Mouse (Mus musculus): Measurements from ENCODE around the gene Anpep. TPM values are rescaled to one million over a fixed set of nuclear protein-coding genes. Genes with fewer than 3 reads are reported as not detected.

Anpep gene
- 2.1 and 3.6 TPM in 2 replicates for polyA plus RNA-seq (2015; fragmentation: Nextera tagmentation; extraction: Ambion mirVana)

GRCm38 (mm10) chr7:79860811-79861210 lies at the start of gene Anpep:
Gene Anpep, minus strand, starts transcription at chr7:79861059.
- Histone ChIP-seq H3K27ac (ENCODE audit: low read length) (no peak within 1 kb of the TSS), H3K9ac (replicated peaks; ENCODE audit: low read depth, low read length) (no peak within 1 kb of the TSS), H3K27me3 (replicated peaks; ENCODE audit: control insufficient read depth, insufficient read depth, low read length) (no peaks in the 10 kb centered on the region), H3K4me2 (ENCODE audit: low read length) (no peak within 1 kb of the TSS), H3K4me3 (replicated peaks; ENCODE audit: low read length) (no peak within 1 kb of the TSS), H3K4me1 (replicated peaks; ENCODE audit: control insufficient read depth, insufficient read depth, low read length) (no peaks in the 10 kb centered on the region), H3K36me3 (ENCODE audit: control insufficient read depth, insufficient read depth) (no peaks in the 10 kb centered on the region), H3K9me3 (ENCODE audit: control insufficient read depth, low read length) (no peaks in the 10 kb centered on the region)
- WGBS, result 86% methylated on average over 9 of the region's 9 CpGs
- ATAC-seq, result no peak

DNA sequence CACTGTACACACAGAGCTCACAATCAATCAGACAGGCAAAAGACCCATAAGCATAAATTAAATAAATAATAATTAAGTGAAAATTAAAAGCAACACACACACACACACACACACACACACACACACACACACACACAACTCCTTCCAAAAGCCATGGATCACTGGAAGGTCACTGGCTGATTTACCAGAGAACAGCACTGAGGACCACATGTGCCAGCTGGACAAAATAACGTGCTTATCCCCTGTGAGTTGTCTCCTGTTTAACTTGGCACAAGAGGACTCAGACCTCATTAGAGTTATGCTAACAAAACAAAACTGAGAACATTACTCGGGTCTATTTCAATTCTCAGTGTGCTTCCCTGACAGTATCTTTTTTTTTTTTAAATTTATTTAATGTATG lies 46.5 kb upstream of the Anpep start:
- 78% methylated on average over 2 of the region's 2 CpGs for WGBS
- Histone ChIP-seq H3K27ac (ENCODE audit: low read length) (no peak overlapping the region), H3K4me2 (ENCODE audit: low read length) (no peak overlapping the region), H3K4me1 (replicated peaks; ENCODE audit: control insufficient read depth, insufficient read depth, low read length) (no peaks in the 10 kb centered on the region), H3K4me3 (replicated peaks; ENCODE audit: low read length) (no peak overlapping the region), H3K36me3 (ENCODE audit: control insufficient read depth, insufficient read depth) (peaks cover 26% of the 10 kb centered on the region), H3K27me3 (replicated peaks; ENCODE audit: control insufficient read depth, insufficient read depth, low read length) (no peaks in the 10 kb centered on the region), H3K9ac (replicated peaks; ENCODE audit: low read depth, low read length) (no peak overlapping the region), H3K9me3 (ENCODE audit: control insufficient read depth, low read length) (no peaks in the 10 kb centered on the region)
- no peak for ATAC-seq

DNA sequence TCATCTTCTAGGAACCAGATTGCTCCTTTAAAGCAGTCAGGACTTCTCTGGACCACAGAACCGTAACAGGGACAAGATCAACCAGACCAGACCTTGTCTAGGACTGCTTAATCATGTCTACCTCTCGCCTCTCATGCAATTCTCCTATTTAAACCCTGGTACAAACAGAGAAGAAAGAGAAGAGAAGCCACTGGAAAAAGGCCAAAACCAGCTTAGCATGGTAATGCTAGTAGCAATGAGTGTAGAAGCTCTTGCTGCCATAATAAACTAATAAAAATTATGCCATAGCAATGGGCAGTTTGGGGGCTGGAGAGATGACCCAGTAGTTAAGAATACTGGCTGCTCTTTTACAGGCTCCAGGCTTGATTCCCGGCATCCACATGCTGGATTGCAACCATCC lies 46.1 kb upstream of the Anpep start:
- H3K27ac ChIP-seq (ENCODE audit: low read length), result no peak overlapping the region
- H3K4me3 ChIP-seq (replicated peaks; ENCODE audit: low read length), result no peak overlapping the region
- peaks cover 26% of the 10 kb centered on the region for H3K36me3 ChIP-seq (ENCODE audit: control insufficient read depth, insufficient read depth)
- H3K4me2 ChIP-seq (ENCODE audit: low read length), result no peak overlapping the region
- no peaks in the 10 kb centered on the region for H3K9me3 ChIP-seq (ENCODE audit: control insufficient read depth, low read length)
- no peaks in the 10 kb centered on the region for H3K27me3 ChIP-seq (replicated peaks; ENCODE audit: control insufficient read depth, insufficient read depth, low read length)
- whole genome bisulfite sequencing, result 91% methylated on average over 3 of the region's 3 CpGs
- H3K4me1 ChIP-seq (replicated peaks; ENCODE audit: control insufficient read depth, insufficient read depth, low read length), result no peaks in the 10 kb centered on the region
- no peak overlapping the region for H3K9ac ChIP-seq (replicated peaks; ENCODE audit: low read depth, low read length)
- no peak for ATAC-seq

GRCm38 (mm10) chr7:79905193-79905592 lies 44.3 kb upstream of the Anpep start:
- Histone ChIP-seq H3K27ac (ENCODE audit: low read length) (no peak overlapping the region), H3K36me3 (ENCODE audit: control insufficient read depth, insufficient read depth) (peaks cover 24% of the 10 kb centered on the region), H3K9ac (replicated peaks; ENCODE audit: low read depth, low read length) (no peak overlapping the region), H3K4me3 (replicated peaks; ENCODE audit: low read length) (no peak overlapping the region), H3K4me2 (ENCODE audit: low read length) (no peak overlapping the region), H3K4me1 (replicated peaks; ENCODE audit: control insufficient read depth, insufficient read depth, low read length) (no peaks in the 10 kb centered on the region), H3K27me3 (replicated peaks; ENCODE audit: control insufficient read depth, insufficient read depth, low read length) (no peaks in the 10 kb centered on the region), H3K9me3 (ENCODE audit: control insufficient read depth, low read length) (no peaks in the 10 kb centered on the region)
- 96% methylated on average over 4 of the region's 4 CpGs for WGBS
- ATAC-seq, result no peak

DNA sequence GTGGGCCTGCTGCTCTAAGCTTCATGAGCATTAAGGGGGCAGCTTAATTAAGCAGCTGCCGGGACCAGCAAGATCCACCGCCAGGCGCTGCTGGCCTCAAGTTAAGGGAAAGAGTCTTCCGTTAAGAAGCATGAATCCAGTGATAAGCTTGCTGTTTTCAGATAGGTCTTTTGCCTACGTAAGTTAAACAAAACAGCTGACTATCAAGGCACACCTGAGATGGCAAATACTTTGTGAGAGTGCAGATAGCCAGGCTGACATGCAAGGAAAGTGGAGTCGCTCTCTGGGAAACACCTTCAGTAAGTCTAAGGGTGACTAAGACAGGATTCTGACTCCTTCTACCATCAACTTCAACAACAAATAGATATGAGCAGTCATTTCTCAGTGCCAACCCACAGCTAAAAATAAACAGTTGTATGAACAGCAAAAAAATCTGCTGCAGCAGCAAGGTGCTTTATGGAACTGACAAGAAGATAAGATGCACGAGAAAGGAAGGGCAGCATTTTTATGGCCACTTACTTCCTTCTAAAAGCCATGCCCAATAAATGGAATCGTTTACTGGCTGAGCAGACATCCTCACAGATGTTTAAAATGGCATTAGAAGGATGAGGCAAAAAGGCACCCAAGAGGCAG lies 42.4 kb upstream of the Anpep start:
- no peak for ATAC-seq
- Histone ChIP-seq H3K4me1 (replicated peaks; ENCODE audit: control insufficient read depth, insufficient read depth, low read length) (no peaks in the 10 kb centered on the region), H3K36me3 (ENCODE audit: control insufficient read depth, insufficient read depth) (peaks cover 10% of the 10 kb centered on the region; the same call in 1 of the 2 replicates), H3K4me2 (ENCODE audit: low read length) (no peak overlapping the region), H3K27ac (ENCODE audit: low read length) (no peak overlapping the region), H3K9ac (replicated peaks; ENCODE audit: low read depth, low read length) (no peak overlapping the region), H3K9me3 (ENCODE audit: control insufficient read depth, low read length) (no peaks in the 10 kb centered on the region), H3K27me3 (replicated peaks; ENCODE audit: control insufficient read depth, insufficient read depth, low read length) (no peaks in the 10 kb centered on the region), H3K4me3 (replicated peaks; ENCODE audit: low read length) (no peak overlapping the region)
- WGBS, result 90% methylated on average over 8 of the region's 8 CpGs

GRCm38 (mm10) chr7:79900753-79901152 lies 39.9 kb upstream of the Anpep start:
- 98% methylated on average over 6 of the region's 6 CpGs for WGBS
- no peaks in the 10 kb centered on the region; the same call in 1 of the 2 replicates for H3K36me3 ChIP-seq (ENCODE audit: control insufficient read depth, insufficient read depth)
- no peaks in the 10 kb centered on the region for H3K9me3 ChIP-seq (ENCODE audit: control insufficient read depth, low read length)
- no peak overlapping the region for H3K27ac ChIP-seq (ENCODE audit: low read length)
- ATAC-seq, result no peak
- no peaks in the 10 kb centered on the region for H3K4me1 ChIP-seq (replicated peaks; ENCODE audit: control insufficient read depth, insufficient read depth, low read length)
- no peaks in the 10 kb centered on the region for H3K27me3 ChIP-seq (replicated peaks; ENCODE audit: control insufficient read depth, insufficient read depth, low read length)
- H3K9ac ChIP-seq (replicated peaks; ENCODE audit: low read depth, low read length), result no peak overlapping the region
- no peak overlapping the region for H3K4me3 ChIP-seq (replicated peaks; ENCODE audit: low read length)
- no peak overlapping the region for H3K4me2 ChIP-seq (ENCODE audit: low read length)

DNA sequence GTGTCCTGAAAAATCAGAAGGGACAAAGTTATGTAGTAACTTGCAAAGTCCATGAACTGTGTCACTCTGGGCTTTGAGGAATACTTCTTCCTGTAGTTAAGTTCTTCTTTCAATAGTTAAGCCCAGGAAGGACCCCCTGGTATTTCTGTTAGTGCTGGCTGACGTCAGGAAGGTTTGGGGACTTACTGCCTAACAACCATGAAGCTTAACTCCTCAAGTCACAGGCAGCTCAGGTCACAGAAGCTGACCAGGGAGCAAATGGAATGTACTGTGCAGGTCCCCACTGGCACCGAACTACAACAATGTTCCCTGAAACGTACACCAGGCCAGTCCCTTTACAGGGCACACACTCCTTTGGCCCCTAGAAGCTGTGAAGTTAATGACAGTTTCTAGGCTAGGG lies 34.4 kb upstream of the Anpep start:
- ATAC-seq, result no peak
- H3K4me2 ChIP-seq (ENCODE audit: low read length), result no peak overlapping the region
- no peak overlapping the region for H3K4me3 ChIP-seq (replicated peaks; ENCODE audit: low read length)
- no peak overlapping the region for H3K27ac ChIP-seq (ENCODE audit: low read length)
- H3K27me3 ChIP-seq (replicated peaks; ENCODE audit: control insufficient read depth, insufficient read depth, low read length), result no peaks in the 10 kb centered on the region
- H3K36me3 ChIP-seq (ENCODE audit: control insufficient read depth, insufficient read depth), result peaks cover 2% of the 10 kb centered on the region
- no peaks in the 10 kb centered on the region for H3K9me3 ChIP-seq (ENCODE audit: control insufficient read depth, low read length)
- no peaks in the 10 kb centered on the region for H3K4me1 ChIP-seq (replicated peaks; ENCODE audit: control insufficient read depth, insufficient read depth, low read length)
- WGBS, result 82% methylated on average over 3 of the region's 3 CpGs
- no peak overlapping the region for H3K9ac ChIP-seq (replicated peaks; ENCODE audit: low read depth, low read length)

- no peak overlapping the region for H3K27ac ChIP-seq (ENCODE audit: low read length)
- ATAC-seq, result no peak
- H3K27me3 ChIP-seq (replicated peaks; ENCODE audit: control insufficient read depth, insufficient read depth, low read length), result no peaks in the 10 kb centered on the region
- H3K4me1 ChIP-seq (replicated peaks; ENCODE audit: control insufficient read depth, insufficient read depth, low read length), result no peaks in the 10 kb centered on the region
- no peak overlapping the region for H3K4me2 ChIP-seq (ENCODE audit: low read length)
- 98% methylated on average over 1 of the region's 1 CpGs for WGBS
- no peak overlapping the region for H3K4me3 ChIP-seq (replicated peaks; ENCODE audit: low read length)
- peaks cover 2% of the 10 kb centered on the region for H3K36me3 ChIP-seq (ENCODE audit: control insufficient read depth, insufficient read depth)
- H3K9ac ChIP-seq (replicated peaks; ENCODE audit: low read depth, low read length), result no peak overlapping the region
- no peaks in the 10 kb centered on the region for H3K9me3 ChIP-seq (ENCODE audit: control insufficient read depth, low read length)
Measured at GRCm38 (mm10) chr7:79894790-79895189, 33.9 kb upstream of the Anpep start.

DNA sequence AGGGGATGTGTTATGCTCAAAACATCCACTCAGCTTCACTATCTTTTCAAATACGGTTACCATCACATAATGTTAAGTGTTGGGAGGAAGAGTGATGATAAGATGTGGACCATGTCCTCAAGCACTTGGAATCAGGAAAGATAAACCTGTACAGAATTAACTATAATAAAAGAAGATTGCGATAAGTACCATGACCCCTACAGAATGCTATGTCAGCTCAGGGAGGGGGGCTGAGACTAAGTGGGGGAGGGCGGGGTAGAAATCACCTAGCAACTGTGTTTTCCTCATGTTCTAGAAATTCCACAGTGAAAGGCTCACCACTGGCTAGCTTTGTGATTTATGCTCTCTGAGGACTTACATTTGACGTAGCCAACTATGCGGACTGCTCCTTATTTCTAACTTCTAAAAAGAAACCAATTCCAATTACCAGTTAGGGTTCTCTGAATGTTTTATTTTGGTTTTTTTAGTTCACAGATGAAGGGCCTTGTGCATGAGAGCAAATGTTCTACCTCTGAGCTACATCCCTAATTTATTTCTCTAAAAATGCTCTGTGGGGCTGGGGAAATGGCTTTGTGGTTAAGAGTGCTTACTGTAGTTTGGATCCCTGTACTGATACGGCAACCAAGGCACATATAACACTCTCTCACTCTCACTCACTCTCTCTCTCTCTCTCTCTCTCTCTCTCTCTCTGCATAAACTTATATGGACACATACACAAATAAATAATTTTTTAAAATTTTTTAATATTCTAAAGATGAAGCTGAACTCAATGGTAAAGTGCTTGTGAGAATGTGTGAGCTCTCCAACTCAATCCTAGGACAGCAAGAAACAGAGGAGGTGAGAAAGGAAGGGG lies 31.9 kb upstream of the Anpep start:
- Histone ChIP-seq H3K4me2 (ENCODE audit: low read length) (no peak overlapping the region), H3K27ac (ENCODE audit: low read length) (no peak overlapping the region), H3K4me1 (replicated peaks; ENCODE audit: control insufficient read depth, insufficient read depth, low read length) (no peaks in the 10 kb centered on the region), H3K4me3 (replicated peaks; ENCODE audit: low read length) (no peak overlapping the region), H3K9ac (replicated peaks; ENCODE audit: low read depth, low read length) (no peak overlapping the region), H3K27me3 (replicated peaks; ENCODE audit: control insufficient read depth, insufficient read depth, low read length) (no peaks in the 10 kb centered on the region), H3K9me3 (ENCODE audit: control insufficient read depth, low read length) (no peaks in the 10 kb centered on the region), H3K36me3 (ENCODE audit: control insufficient read depth, insufficient read depth) (peaks cover 2% of the 10 kb centered on the region)
- ATAC-seq, result no peak
- WGBS, result 94% methylated on average over 6 of the region's 6 CpGs
